36 mouse cellular contexts compared by ENCODE assay signal in the genomic region with DNA sequence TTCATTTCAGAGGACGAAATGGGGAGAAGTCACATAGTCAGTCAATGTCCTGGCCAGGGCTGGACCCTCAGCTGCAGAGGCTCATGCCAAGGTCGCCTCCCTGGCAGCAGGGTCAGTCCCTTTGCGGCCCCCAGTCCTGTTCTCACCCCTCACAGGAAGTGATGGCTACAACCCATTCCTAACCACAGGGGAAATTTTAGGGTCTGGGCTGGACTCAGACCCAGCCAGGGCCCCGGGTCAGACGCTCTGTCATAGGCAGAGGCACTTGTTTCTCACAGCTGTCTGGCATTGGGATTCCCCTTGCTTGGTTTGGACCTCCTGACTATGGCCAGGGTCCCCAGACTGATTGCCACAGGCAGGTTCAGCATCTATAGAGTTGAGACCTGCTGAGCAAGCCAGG. TPM values are rescaled to one million over a fixed set of nuclear protein-coding genes. Genes with fewer than 3 reads are reported as not detected.
"Had no signal": no experiment of that assay in that cellular context is flagged by ENCODE, and none has a peak within 500 bp of the region (broad histone marks: within the 10 kb centered on the region; RNA-seq: fewer than 3 reads in every experiment).

No protein-coding gene starts in this region.

- ATAC-seq: liver, embryonic 12.5 days; liver, postnatal 0 days; lung, postnatal 0 days; midbrain, embryonic 13.5 days; midbrain, embryonic 15.5 days; midbrain, embryonic 16.5 days had no signal

- H3K4me1 ChIP-seq: lung, embryonic 15.5 days; midbrain, embryonic 15.5 days had no signal

- H3K27me3 ChIP-seq: limb, embryonic 12.5 days; limb, embryonic 15.5 days; liver, embryonic 13.5 days; lung, embryonic 15.5 days; midbrain, embryonic 13.5 days; midbrain, embryonic 15.5 days had no signal

- H3K36me3 ChIP-seq: limb, embryonic 10.5 days; limb, embryonic 12.5 days; limb, embryonic 13.5 days; limb, embryonic 15.5 days; liver, embryonic 12.5 days; liver, embryonic 13.5 days; liver, embryonic 15.5 days; lung, embryonic 15.5 days; midbrain, embryonic 10.5 days; midbrain, embryonic 12.5 days; midbrain, embryonic 13.5 days; midbrain, embryonic 15.5 days had no signal

- H3K4me2 ChIP-seq: limb, embryonic 12.5 days; limb, embryonic 13.5 days; limb, embryonic 15.5 days; liver, embryonic 11.5 days; liver, embryonic 12.5 days; liver, embryonic 13.5 days; liver, embryonic 15.5 days; lung, embryonic 14.5 days; lung, embryonic 15.5 days; midbrain, embryonic 11.5 days; midbrain, embryonic 12.5 days; midbrain, embryonic 13.5 days; midbrain, embryonic 15.5 days had no signal

- H3K4me3 ChIP-seq: left cerebral cortex, adult 2 months; limb, embryonic 10.5 days; limb, embryonic 12.5 days; limb, embryonic 13.5 days; limb, embryonic 15.5 days; liver, embryonic 12.5 days; liver, embryonic 13.5 days; liver, embryonic 15.5 days; lung, embryonic 15.5 days; midbrain, embryonic 10.5 days; midbrain, embryonic 12.5 days; midbrain, embryonic 13.5 days; midbrain, embryonic 15.5 days; myocyte had no signal

- H3K9me3 ChIP-seq: limb, embryonic 10.5 days; limb, embryonic 12.5 days; limb, embryonic 13.5 days; limb, embryonic 15.5 days; liver, embryonic 12.5 days; liver, embryonic 13.5 days; liver, embryonic 15.5 days; lung, embryonic 15.5 days; midbrain, embryonic 10.5 days; midbrain, embryonic 12.5 days; midbrain, embryonic 13.5 days; midbrain, embryonic 15.5 days had no signal

- H3K27ac ChIP-seq: left cerebral cortex, adult 2 months; limb, embryonic 10.5 days; limb, embryonic 12.5 days; limb, embryonic 13.5 days; limb, embryonic 15.5 days; liver, embryonic 12.5 days; liver, embryonic 13.5 days; liver, embryonic 14.5 days; liver, embryonic 15.5 days; lung, embryonic 15.5 days; macrophage; midbrain, embryonic 12.5 days; midbrain, embryonic 13.5 days; midbrain, embryonic 15.5 days had no signal

- DNase-seq: left cerebral cortex, postnatal 4 days; liver; liver, embryonic 13.5 days; liver, postnatal 0 days; lung, adult 18-20 months; lung, adult 2 months; lung, embryonic 14.5 days; lung, postnatal 10 days; lung, postnatal 14 days; lung, postnatal 36 days; lung, postnatal 4 days; midbrain, embryonic 14.5 days had no signal

- H3K9ac ChIP-seq: limb, embryonic 12.5 days; limb, embryonic 13.5 days; limb, embryonic 15.5 days; liver, embryonic 12.5 days; liver, embryonic 13.5 days; liver, embryonic 14.5 days; liver, embryonic 15.5 days; liver, postnatal 0 days; lung, embryonic 14.5 days; lung, embryonic 15.5 days; midbrain, embryonic 12.5 days; midbrain, embryonic 13.5 days; midbrain, embryonic 15.5 days had no signal

RNA-seq across cellular contexts. Expression of gene Runx3, which starts 43.8 kb away (rescaled TPM):
- total RNA-seq: left cerebral cortex, postnatal 10 days; left cerebral cortex, postnatal 14 days; left cerebral cortex, postnatal 25 days; left cerebral cortex, postnatal 36 days; midbrain, postnatal 0 days had no signal
- polyA plus RNA-seq: midbrain, embryonic 11.5 days; midbrain, embryonic 12.5 days; midbrain, embryonic 13.5 days; midbrain, embryonic 14.5 days; midbrain, embryonic 15.5 days; midbrain, embryonic 16.5 days; midbrain, postnatal 0 days had no signal
